In genomic region chr1:75344291-75345035, GRCm38 (mm10) we compare ENCODE assay signal across 8 mouse cellular contexts. TPM values are rescaled to one million over a fixed set of nuclear protein-coding genes. Genes with fewer than 3 reads are reported as not detected.
DNase-seq lines count a peak whose midpoint lies in the region; ATAC-seq and TF ChIP-seq lines count a peak whose summit lies in the region.

No protein-coding gene starts in this region.

- no peak overlapping the region for H3K4me2 ChIP-seq in forebrain, postnatal 0 days (ENCODE audit: low read depth)

- 0 out of 2 replicates have a peak, but pooled peaks have one; percentile 8 for ATAC-seq in forebrain, postnatal 0 days

- no peaks in the 10 kb centered on the region for H3K4me1 ChIP-seq in forebrain, postnatal 0 days (ENCODE audit: insufficient read depth)

- peaks cover 7% of the 10 kb centered on the region; the same call in 1 of the 2 replicates for H3K27me3 ChIP-seq in forebrain, postnatal 0 days (ENCODE audit: insufficient read depth, low read length)

- H3K9me3 ChIP-seq in forebrain, postnatal 0 days (ENCODE audit: low read length) = no peaks in the 10 kb centered on the region

- no peak for TF ChIP-seq CTCF in forebrain, postnatal 0 days (IDR thresholded peaks at IDR 0.05; ENCODE audit: low read depth)

- WGBS in forebrain, postnatal 0 days = 8% methylated on average over 14 of the region's 15 CpGs

- H3K36me3 ChIP-seq in forebrain, postnatal 0 days (ENCODE audit: insufficient read depth) = no peaks in the 10 kb centered on the region

- H3K9ac ChIP-seq in forebrain, postnatal 0 days = no peak overlapping the region

- no peak overlapping the region for H3K27ac ChIP-seq in forebrain, postnatal 0 days (ENCODE audit: low read depth, low read length)

- no peak overlapping the region for H3K4me3 ChIP-seq in forebrain, postnatal 0 days (ENCODE audit: low read depth, low read length)

- peak; percentile 27 to 34 for DNase-seq in heart, adult 18-20 months
- DNase-seq in heart, postnatal 25 days (ENCODE audit: low spot score) = no peak
- DNase-seq in forebrain, postnatal 0 days = no peak
- peak; percentile 33 for DNase-seq in kidney, adult 18-20 months
- DNase-seq in lung, postnatal 14 days = peak; percentile 27
- DNase-seq in adipocyte (ENCODE audit: low spot score) = no peak
- DNase-seq in ovary, postnatal 36 days (ENCODE audit: low spot score) = no peak
- DNase-seq in adrenal gland, postnatal 10 days = no peak

- intact Hi-C loops in heart, postnatal 25 days (cut with DNase I) = loop anchor here (5.0 kb wide), 2 partner anchors 103 to 248 kb away; no protein-coding TSS in a partner anchor

RNA-seq across cellular contexts. Expression of gene Des, which starts 15.7 kb away (rescaled TPM):
- total RNA-seq in heart, adult 18-20 months (2021) = 1,000 to 10,000 TPM; 1,347 to 1,386 TPM
- 1,000 to 10,000 TPM; 1,261 to 1,294 TPM for total RNA-seq in heart, postnatal 25 days (2021)
- total RNA-seq in forebrain, postnatal 0 days (2014; rRNA removed) = 1.0 and 1.4 TPM in 2 replicates
- 1.2 TPM in 2 replicates for polyA plus RNA-seq in forebrain, postnatal 0 days (2015; fragmentation: Nextera tagmentation; extraction: Ambion mirVana)
- 100 to 1,000 TPM in 1 of 2 experiments, 10 to 100 TPM in 1; 62.7 to 208 TPM for total RNA-seq in adrenal gland, postnatal 10 days (2021)

RNA-seq across cellular contexts. Expression of gene Dnpep, which starts 26.7 kb away (rescaled TPM):
- total RNA-seq in heart, adult 18-20 months (2021) = 10 to 100 TPM; 80.9 to 88.3 TPM
- total RNA-seq in heart, postnatal 25 days (2021) = 10 to 100 TPM; 81.8 to 82.7 TPM
- total RNA-seq in forebrain, postnatal 0 days (2014; rRNA removed) = 135 and 164 TPM in 2 replicates
- polyA plus RNA-seq in forebrain, postnatal 0 days (2015; fragmentation: Nextera tagmentation; extraction: Ambion mirVana) = 140 and 156 TPM in 2 replicates
- 100 to 1,000 TPM; 103 to 106 TPM for total RNA-seq in adrenal gland, postnatal 10 days (2021)

RNA-seq across cellular contexts. Expression of gene Speg, which starts 30.6 kb away (rescaled TPM):
- total RNA-seq in heart, adult 18-20 months (2021) = 100 to 1,000 TPM; 115 TPM
- total RNA-seq in heart, postnatal 25 days (2021) = 100 to 1,000 TPM; 141 to 144 TPM
- total RNA-seq in forebrain, postnatal 0 days (2014; rRNA removed) = 44.4 and 56.3 TPM in 2 replicates
- polyA plus RNA-seq in forebrain, postnatal 0 days (2015; fragmentation: Nextera tagmentation; extraction: Ambion mirVana) = 17.8 and 20.6 TPM in 2 replicates
- total RNA-seq in adrenal gland, postnatal 10 days (2021) = 10 to 100 TPM; 12.8 to 30.6 TPM

Comparison
In these comparisons a context has a peak if more than half of its experiments do, and no peak if none do; other contexts are left out.
1. DNase-seq: peak in heart, adult 18-20 months (2 of 2), kidney, adult 18-20 months (single experiment) and lung, postnatal 14 days (single experiment); none in heart, postnatal 25 days (single experiment), forebrain, postnatal 0 days (single experiment), adipocyte (single experiment), ovary, postnatal 36 days (single experiment) and adrenal gland, postnatal 10 days (single experiment).
2. RNA of gene Des, which starts 15.7 kb away (total RNA-seq): 1,347 to 1,386 TPM in heart, adult 18-20 months, 1,261 to 1,294 TPM in heart, postnatal 25 days and 62.7 to 208 TPM in adrenal gland, postnatal 10 days; 1.0 to 1.4 TPM in forebrain, postnatal 0 days; every median in the first group is over 10 times any median in the second.